Mouse (Mus musculus): ENCODE data around the gene Gstt3. TPM values are rescaled to one million over a fixed set of nuclear protein-coding genes. Genes with fewer than 3 reads are reported as not detected.

Gene Gstt3
- polyA plus RNA-seq, 1 experiment = 4.3 TPM

- TF ChIP-seq POLR2A (IDR thresholded peaks at IDR 0.05; ENCODE audit: low read depth, low read length) (no peak), CTCF (IDR thresholded peaks at IDR 0.05; ENCODE audit: extremely low read depth, insufficient read depth, insufficient read length, insufficient replicate concordance) (no peak)
- H3K4me1 ChIP-seq (ENCODE audit: control insufficient read depth, insufficient read depth, insufficient read length) = no peaks in the 10 kb centered on the region
- 77% methylated on average over 1 of the region's 1 CpGs for WGBS
- no peaks in the 10 kb centered on the region for H3K27me3 ChIP-seq (ENCODE audit: control insufficient read depth, insufficient read depth, low read length)
- H3K27ac ChIP-seq (ENCODE audit: insufficient read depth, low read length) = no peak overlapping the region
- H3K4me3 ChIP-seq (ENCODE audit: extremely low read depth, insufficient read depth, insufficient read length) = no peak overlapping the region
- no peaks in the 10 kb centered on the region for H3K36me3 ChIP-seq (ENCODE audit: control insufficient read depth, insufficient read depth, low read length)
- DNase-seq (ENCODE audit: low read depth in 1 of 2, low spot score in 2 of 2) = no peak
Measured at GRCm38 (mm10) chr10:75823782-75824181, 42.6 kb upstream of the Gstt3 start.

- Histone ChIP-seq H3K4me1 (ENCODE audit: control insufficient read depth, insufficient read depth, insufficient read length) (no peaks in the 10 kb centered on the region), H3K4me3 (ENCODE audit: extremely low read depth, insufficient read depth, insufficient read length) (no peak within 1 kb of the TSS), H3K36me3 (ENCODE audit: control insufficient read depth, insufficient read depth, low read length) (no peaks in the 10 kb centered on the region), H3K27me3 (ENCODE audit: control insufficient read depth, insufficient read depth, low read length) (no peaks in the 10 kb centered on the region), H3K27ac (ENCODE audit: insufficient read depth, low read length) (no peak within 1 kb of the TSS)
- WGBS = 86% methylated on average over 2 of the region's 2 CpGs
- TF ChIP-seq CTCF (IDR thresholded peaks at IDR 0.05; ENCODE audit: extremely low read depth, insufficient read depth, insufficient read length, insufficient replicate concordance) (no peak), POLR2A (IDR thresholded peaks at IDR 0.05; ENCODE audit: low read depth, low read length) (no peak)
- DNase-seq (ENCODE audit: low read depth in 1 of 2, low spot score in 2 of 2) = no peak
Measured at GRCm38 (mm10) chr10:75822443-75822842, 41.2 kb upstream of the Gstt3 start, which contains the start of gene Gstt4. TSS of gene Gstt4 (minus strand) at chr10:75822543.

GRCm38 (mm10) chr10:75819882-75820281 lies 38.7 kb upstream of the Gstt3 start:
- H3K4me1 ChIP-seq (ENCODE audit: control insufficient read depth, insufficient read depth, insufficient read length) = no peaks in the 10 kb centered on the region
- TF ChIP-seq POLR2A (IDR thresholded peaks at IDR 0.05; ENCODE audit: low read depth, low read length) = no peak
- no peak for TF ChIP-seq CTCF (IDR thresholded peaks at IDR 0.05; ENCODE audit: extremely low read depth, insufficient read depth, insufficient read length, insufficient replicate concordance)
- WGBS = 74% methylated on average over 5 of the region's 5 CpGs

GRCm38 (mm10) chr10:75818641-75819040 lies 37.4 kb upstream of the Gstt3 start:
- TF ChIP-seq CTCF (IDR thresholded peaks at IDR 0.05; ENCODE audit: extremely low read depth, insufficient read depth, insufficient read length, insufficient replicate concordance) (no peak), POLR2A (IDR thresholded peaks at IDR 0.05; ENCODE audit: low read depth, low read length) (no peak)
- WGBS = 76% methylated on average over 10 of the region's 10 CpGs
- DNase-seq (ENCODE audit: low read depth in 1 of 2, low spot score in 2 of 2) = no peak
- Histone ChIP-seq H3K27ac (ENCODE audit: insufficient read depth, low read length) (no peak overlapping the region), H3K4me3 (ENCODE audit: extremely low read depth, insufficient read depth, insufficient read length) (no peak overlapping the region), H3K27me3 (ENCODE audit: control insufficient read depth, insufficient read depth, low read length) (no peaks in the 10 kb centered on the region), H3K4me1 (ENCODE audit: control insufficient read depth, insufficient read depth, insufficient read length) (no peaks in the 10 kb centered on the region), H3K36me3 (ENCODE audit: control insufficient read depth, insufficient read depth, low read length) (no peaks in the 10 kb centered on the region)

More at GRCm38 (mm10) chr10:75819882-75820281, 38.7 kb upstream of the Gstt3 start:
- no peaks in the 10 kb centered on the region for H3K27me3 ChIP-seq (ENCODE audit: control insufficient read depth, insufficient read depth, low read length)
- H3K27ac ChIP-seq (ENCODE audit: insufficient read depth, low read length) = no peak overlapping the region
- DNase-seq (ENCODE audit: low read depth in 1 of 2, low spot score in 2 of 2) = no peak
- no peak overlapping the region for H3K4me3 ChIP-seq (ENCODE audit: extremely low read depth, insufficient read depth, insufficient read length)
- H3K36me3 ChIP-seq (ENCODE audit: control insufficient read depth, insufficient read depth, low read length) = no peaks in the 10 kb centered on the region

DNA sequence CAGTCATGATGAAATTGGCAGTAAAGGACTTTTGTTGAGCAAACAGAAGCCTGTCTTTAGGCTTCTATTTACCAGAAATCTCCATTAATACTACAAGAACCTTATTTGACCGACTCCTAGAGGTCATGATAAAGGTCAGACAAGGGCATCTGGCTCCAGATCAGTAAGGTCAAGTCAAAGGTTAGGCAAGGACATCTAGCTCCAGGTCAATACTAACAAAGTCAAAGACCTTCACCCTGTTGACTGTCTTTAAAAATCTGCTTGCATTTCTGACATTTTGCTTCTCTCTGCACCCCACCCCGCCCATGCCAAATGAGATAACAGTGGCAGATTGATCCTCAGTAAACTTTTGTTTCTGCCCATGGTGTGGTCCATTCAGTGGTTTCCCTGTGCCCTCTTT lies 23.0 kb upstream of the Gstt3 start:
- Histone ChIP-seq H3K27ac (ENCODE audit: insufficient read depth, low read length) (no peak overlapping the region), H3K27me3 (ENCODE audit: control insufficient read depth, insufficient read depth, low read length) (no peaks in the 10 kb centered on the region; the same call in 1 of the 2 replicates), H3K4me3 (ENCODE audit: extremely low read depth, insufficient read depth, insufficient read length) (no peak overlapping the region), H3K36me3 (ENCODE audit: control insufficient read depth, insufficient read depth, low read length) (no peaks in the 10 kb centered on the region), H3K4me1 (ENCODE audit: control insufficient read depth, insufficient read depth, insufficient read length) (no peaks in the 10 kb centered on the region)
- TF ChIP-seq CTCF (IDR thresholded peaks at IDR 0.05; ENCODE audit: extremely low read depth, insufficient read depth, insufficient read length, insufficient replicate concordance) (no peak), POLR2A (IDR thresholded peaks at IDR 0.05; ENCODE audit: low read depth, low read length) (no peak)
- no peak for DNase-seq (ENCODE audit: low read depth in 1 of 2, low spot score in 2 of 2)
- 72% methylated on average over 2 of the region's 2 CpGs for WGBS

DNA sequence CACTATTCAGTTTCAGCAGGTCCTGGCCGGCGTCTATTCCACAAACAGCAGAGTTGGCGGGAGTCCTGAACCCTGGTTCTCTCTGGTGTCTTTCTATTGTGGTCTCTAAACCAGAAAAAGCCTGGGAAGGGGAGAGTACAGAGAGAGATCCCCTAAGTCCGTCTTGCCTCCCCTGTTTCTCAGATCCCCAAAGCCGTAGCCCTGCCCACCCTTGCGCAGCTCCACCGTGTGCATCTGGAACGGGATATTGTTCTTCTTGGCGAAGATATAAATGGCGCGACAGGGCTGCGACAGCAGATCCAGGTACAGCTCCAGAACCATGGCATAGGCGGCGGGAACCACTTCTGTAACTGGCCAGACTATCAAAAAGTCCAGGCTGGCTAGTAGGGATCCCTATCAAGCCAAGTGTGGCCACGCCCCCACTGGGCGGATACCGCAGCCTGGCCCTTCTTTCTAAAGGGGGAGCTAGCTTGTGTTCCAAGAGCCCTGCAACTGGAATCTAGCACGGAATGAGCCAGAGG lies 17.0 kb upstream of the Gstt3 start, which contains the start of gene Gstt1:
Gene Gstt1, minus strand, starts transcription at position 409 of the 521 bp plus-strand sequence.
- no peaks in the 10 kb centered on the region for H3K36me3 ChIP-seq (ENCODE audit: control insufficient read depth, insufficient read depth, low read length)
- H3K4me3 ChIP-seq (ENCODE audit: extremely low read depth, insufficient read depth, insufficient read length) = peak within 1 kb of the TSS; percentile 54
- H3K27me3 ChIP-seq (ENCODE audit: control insufficient read depth, insufficient read depth, low read length) = no peaks in the 10 kb centered on the region; the same call in 1 of the 2 replicates
- no peak for DNase-seq (ENCODE audit: low read depth in 1 of 2, low spot score in 2 of 2)
- TF ChIP-seq POLR2A (IDR thresholded peaks at IDR 0.05; ENCODE audit: low read depth, low read length) (no peak), CTCF (IDR thresholded peaks at IDR 0.05; ENCODE audit: extremely low read depth, insufficient read depth, insufficient read length, insufficient replicate concordance) (no peak)
- no peaks in the 10 kb centered on the region; the same call in 1 of the 2 replicates for H3K4me1 ChIP-seq (ENCODE audit: control insufficient read depth, insufficient read depth, insufficient read length)
- 6% methylated on average over 18 of the region's 18 CpGs for WGBS
- no peak within 1 kb of the TSS for H3K27ac ChIP-seq (ENCODE audit: insufficient read depth, low read length)

- H3K36me3 ChIP-seq (ENCODE audit: control insufficient read depth, insufficient read depth, low read length) = no peaks in the 10 kb centered on the region
- no peaks in the 10 kb centered on the region; the same call in 1 of the 2 replicates for H3K27me3 ChIP-seq (ENCODE audit: control insufficient read depth, insufficient read depth, low read length)
- H3K4me3 ChIP-seq (ENCODE audit: extremely low read depth, insufficient read depth, insufficient read length) = peak overlapping the region; percentile 54
- WGBS = 3% methylated on average over 12 of the region's 12 CpGs
- no peak overlapping the region for H3K27ac ChIP-seq (ENCODE audit: insufficient read depth, low read length)
- H3K4me1 ChIP-seq (ENCODE audit: control insufficient read depth, insufficient read depth, insufficient read length) = no peaks in the 10 kb centered on the region; the same call in 1 of the 2 replicates
- DNase-seq (ENCODE audit: low read depth in 1 of 2, low spot score in 2 of 2) = no peak
- TF ChIP-seq POLR2A (IDR thresholded peaks at IDR 0.05; ENCODE audit: low read depth, low read length) = no peak
- TF ChIP-seq CTCF (IDR thresholded peaks at IDR 0.05; ENCODE audit: extremely low read depth, insufficient read depth, insufficient read length, insufficient replicate concordance) = no peak
Measured at GRCm38 (mm10) chr10:75797619-75798175, 16.5 kb upstream of the Gstt3 start.
